Comparison of ENCODE assay signal across 17 mouse cellular contexts in the genomic region with DNA sequence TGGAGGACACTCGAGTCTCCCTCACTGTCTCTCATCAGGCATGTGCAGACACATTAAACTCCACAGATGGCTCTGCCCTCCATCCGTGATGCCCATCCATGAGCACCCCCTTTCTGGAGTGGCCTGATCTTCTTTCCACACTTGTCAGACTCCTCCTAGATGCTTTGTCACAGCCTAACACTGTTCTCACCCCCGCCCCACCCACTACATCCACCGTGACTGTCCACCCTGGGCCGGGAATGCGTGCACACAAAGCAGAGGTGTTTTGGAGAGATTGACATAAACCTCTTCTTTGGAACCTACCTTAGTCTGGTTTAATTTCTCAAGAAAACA.
DNase-seq lines count a peak whose midpoint lies in the region; ATAC-seq lines count a peak whose summit lies in the region.
"Had no signal": no experiment of that assay in that cellular context is flagged by ENCODE, and none has a peak within 500 bp of the region (broad histone marks: within the 10 kb centered on the region; RNA-seq: fewer than 3 reads in every experiment).

No protein-coding gene starts in this region.

- H3K4me2 ChIP-seq in heart, embryonic 15.5 days, result no peak overlapping the region
- H3K4me2 ChIP-seq in limb, embryonic 11.5 days (ENCODE audit: low read depth, severe bottlenecking), result no peak overlapping the region
- H3K4me2 ChIP-seq in forebrain, embryonic 16.5 days (ENCODE audit: low read length), result no peak overlapping the region
- H3K4me2 ChIP-seq: heart, embryonic 13.5 days; limb, embryonic 15.5 days; liver, embryonic 15.5 days; neural tube, embryonic 12.5 days had no signal

- no peaks in the 10 kb centered on the region for H3K27me3 ChIP-seq in heart, embryonic 15.5 days
- no peaks in the 10 kb centered on the region for H3K27me3 ChIP-seq in limb, embryonic 11.5 days (ENCODE audit: control insufficient read depth, insufficient read depth, low read length)
- H3K27me3 ChIP-seq in limb, embryonic 10.5 days (ENCODE audit: low read depth, poor library complexity, severe bottlenecking), result no peaks in the 10 kb centered on the region
- no peaks in the 10 kb centered on the region for H3K27me3 ChIP-seq in forebrain, embryonic 16.5 days (replicated peaks; ENCODE audit: control insufficient read depth, insufficient read depth, low read length)
- H3K27me3 ChIP-seq: heart, embryonic 13.5 days; limb, embryonic 15.5 days; liver, embryonic 15.5 days; neural tube, embryonic 12.5 days; Patski had no signal

- no peak overlapping the region for H3K4me3 ChIP-seq in heart, embryonic 15.5 days
- no peak overlapping the region for H3K4me3 ChIP-seq in limb, embryonic 11.5 days (ENCODE audit: low read depth, low read length)
- no peak overlapping the region for H3K4me3 ChIP-seq in limb, embryonic 10.5 days
- H3K4me3 ChIP-seq in forebrain, embryonic 16.5 days (replicated peaks; ENCODE audit: low read length), result no peak overlapping the region
- H3K4me3 ChIP-seq: heart, embryonic 13.5 days; limb, embryonic 15.5 days; liver, embryonic 15.5 days; neural tube, embryonic 12.5 days had no signal

- ATAC-seq in cerebellum, adult (ENCODE audit: insufficient number of reproducible peaks, low FRiP score, low TSS enrichment), result peak; percentile 19; the same call in 1 of the 2 replicates
- ATAC-seq in heart, embryonic 15.5 days (replicated peaks; ENCODE audit: insufficient number of reproducible peaks, insufficient read depth, low FRiP score, low read depth), result peak; percentile 13; the same call in 1 of the 2 replicates
- ATAC-seq in limb, embryonic 11.5 days (ENCODE audit: insufficient number of reproducible peaks, low FRiP score, low TSS enrichment, low read depth), result no peak
- ATAC-seq in forebrain, embryonic 16.5 days, result 0 out of 2 replicates have a peak, but pooled peaks have one; percentile 11
- ATAC-seq: CD4-positive, CD25-positive, alpha-beta regulatory T cell, adult 4 months had no signal

- H3K9ac ChIP-seq in heart, embryonic 15.5 days, result no peak overlapping the region
- no peak overlapping the region for H3K9ac ChIP-seq in limb, embryonic 11.5 days (ENCODE audit: low read length)
- H3K9ac ChIP-seq in forebrain, embryonic 16.5 days (replicated peaks; ENCODE audit: low read depth, low read length), result no peak overlapping the region
- H3K9ac ChIP-seq: heart, embryonic 13.5 days; limb, embryonic 15.5 days; liver, embryonic 15.5 days; neural tube, embryonic 12.5 days had no signal

- no peaks in the 10 kb centered on the region for H3K36me3 ChIP-seq in heart, embryonic 15.5 days
- H3K36me3 ChIP-seq in limb, embryonic 11.5 days (ENCODE audit: control insufficient read depth, insufficient read depth, low read length), result no peaks in the 10 kb centered on the region
- peaks cover 7% of the 10 kb centered on the region for H3K36me3 ChIP-seq in limb, embryonic 10.5 days
- no peaks in the 10 kb centered on the region for H3K36me3 ChIP-seq in forebrain, embryonic 16.5 days (ENCODE audit: control insufficient read depth, insufficient read depth)
- H3K36me3 ChIP-seq: heart, embryonic 13.5 days; limb, embryonic 15.5 days; liver, embryonic 15.5 days; neural tube, embryonic 12.5 days had no signal

- 61% methylated on average over 6 of the region's 6 CpGs for WGBS in heart, embryonic 15.5 days
- 87% methylated on average over 6 of the region's 6 CpGs for WGBS in limb, embryonic 11.5 days
- 92% methylated on average over 6 of the region's 6 CpGs for WGBS in limb, embryonic 10.5 days
- 88% methylated on average over 6 of the region's 6 CpGs for WGBS in forebrain, embryonic 16.5 days

- no peak for DNase-seq in cerebellum, adult 18-20 months
- DNase-seq in heart, adult 18-20 months, result no peak
- peak; percentile 12 for DNase-seq in limb, embryonic 11.5 days (ENCODE audit: low spot score)
- no peak for DNase-seq in limb, embryonic 10.5 days (ENCODE audit: low spot score)
- no peak for DNase-seq in gastrocnemius, postnatal 14 days
- DNase-seq: adrenal gland, postnatal 10 days; kidney, adult 11 months; thymus, postnatal 36 days had no signal

- H3K4me1 ChIP-seq in heart, embryonic 15.5 days (replicated peaks), result peaks cover 5% of the 10 kb centered on the region
- no peaks in the 10 kb centered on the region for H3K4me1 ChIP-seq in limb, embryonic 11.5 days (ENCODE audit: control insufficient read depth, insufficient read depth, low read length)
- H3K4me1 ChIP-seq in limb, embryonic 10.5 days, result 0 out of 2 replicates have a peak, but pooled peaks cover 6% of the 10 kb centered on the region
- peaks cover 19% of the 10 kb centered on the region for H3K4me1 ChIP-seq in forebrain, embryonic 16.5 days (replicated peaks; ENCODE audit: control insufficient read depth, insufficient read depth, low read length)
- H3K4me1 ChIP-seq: limb, embryonic 15.5 days; liver, embryonic 15.5 days had no signal

- intact Hi-C loops in gastrocnemius, postnatal 14 days (cut with DNase I; ENCODE audit: low total_unique reads), result no loop called here

- H3K9me3 ChIP-seq in heart, embryonic 15.5 days (replicated peaks), result no peaks in the 10 kb centered on the region
- no peaks in the 10 kb centered on the region for H3K9me3 ChIP-seq in limb, embryonic 11.5 days (ENCODE audit: control insufficient read depth, low read length)
- H3K9me3 ChIP-seq in limb, embryonic 10.5 days (replicated peaks), result no peaks in the 10 kb centered on the region
- no peaks in the 10 kb centered on the region for H3K9me3 ChIP-seq in forebrain, embryonic 16.5 days (ENCODE audit: control insufficient read depth, low read length)
- H3K9me3 ChIP-seq: heart, embryonic 13.5 days; limb, embryonic 15.5 days; liver, embryonic 15.5 days; neural tube, embryonic 12.5 days had no signal

- H3K27ac ChIP-seq in heart, embryonic 15.5 days, result no peak overlapping the region
- H3K27ac ChIP-seq in limb, embryonic 11.5 days (replicated peaks; ENCODE audit: low read depth, low read length), result no peak overlapping the region
- H3K27ac ChIP-seq in limb, embryonic 10.5 days, result no peak overlapping the region
- no peak overlapping the region for H3K27ac ChIP-seq in forebrain, embryonic 16.5 days (ENCODE audit: low read length)
- H3K27ac ChIP-seq: heart, embryonic 13.5 days; limb, embryonic 15.5 days; liver, embryonic 15.5 days; neural tube, embryonic 12.5 days had no signal
